Mouse (Mus musculus) heart, embryonic 14.5 days (tissue): ENCODE measurements around the gene Speer4f2. TPM values are rescaled to one million over a fixed set of nuclear protein-coding genes. Genes with fewer than 3 reads are reported as not detected.

Source experiments
- ATAC-seq: fragments of 200-750 bp; cut with Nextera tagmentation; 2 replicates; pipeline ENCODE4 v1.8.0; 2017; ENCODE audit warnings: low read depth, moderate TSS enrichment; ENCODE audit not compliant: insufficient number of reproducible peaks, insufficient read depth, low FRiP score
- H3K27ac ChIP-seq, 2 experiments: fragments of 200-500 bp in 1 of 2; fragments of 300-500 bp in 1 of 2; sonication (generic) in 1 of 2; replicated peaks in 1 of 2; 2 replicates each; pipeline ENCODE4 v1.5.1; 2012 to 2014; ENCODE audit warnings: low read depth in 2 of 2, low read length in 2 of 2, control low read depth in 1 of 2, mild to moderate bottlenecking in 1 of 2, mixed read lengths in 1 of 2; ENCODE audit not compliant: control insufficient read depth in 1 of 2, insufficient read depth in 1 of 2
- H3K27me3 ChIP-seq: fragments of 300-500 bp; sonication (generic); 2 replicates; pipeline ENCODE4 v1.6.1; 2014; ENCODE audit warnings: mild to moderate bottlenecking, low read length, control low read depth; ENCODE audit not compliant: control insufficient read depth, insufficient read depth
- H3K36me3 ChIP-seq: fragments of 300-500 bp; sonication (generic); 2 replicates; pipeline ENCODE4 v1.6.1; 2014; ENCODE audit warnings: mild to moderate bottlenecking, control low read depth, low read length, mixed read lengths; ENCODE audit not compliant: control insufficient read depth, insufficient read depth
- H3K4me1 ChIP-seq, 2 experiments: fragments of 200-500 bp in 1 of 2; fragments of 300-500 bp in 1 of 2; sonication (generic) in 1 of 2; 2 replicates each; pipeline ENCODE4 v1.6.1; 2012 to 2014; ENCODE audit warnings: low read length in 2 of 2, control low read depth in 1 of 2, mixed read lengths in 1 of 2; ENCODE audit not compliant: control insufficient read depth in 2 of 2, insufficient read depth in 2 of 2
- H3K4me2 ChIP-seq: fragments of 300-500 bp; sonication (generic); 2 replicates; pipeline ENCODE4 v1.6.1; 2014; ENCODE audit warnings: mild to moderate bottlenecking, low read length
- H3K4me3 ChIP-seq, 2 experiments: fragments of 200-500 bp in 1 of 2; fragments of 300-500 bp in 1 of 2; sonication (generic) in 1 of 2; 2 replicates each; pipeline ENCODE4 v1.5.1; 2012 to 2014; ENCODE audit warnings: low read length in 2 of 2, mild to moderate bottlenecking in 2 of 2, control low read depth in 1 of 2, low read depth in 1 of 2, moderate library complexity in 1 of 2; ENCODE audit not compliant: control insufficient read depth in 1 of 2, insufficient read depth in 1 of 2
- H3K9ac ChIP-seq: fragments of 300-500 bp; sonication (generic); 2 replicates; pipeline ENCODE4 v1.6.1; 2014; ENCODE audit warnings: mild to moderate bottlenecking, low read length
- H3K9me3 ChIP-seq: fragments of 300-500 bp; sonication (generic); 2 replicates; pipeline ENCODE4 v1.6.1; 2016; ENCODE audit warnings: low read length, control low read depth; ENCODE audit not compliant: control insufficient read depth
- WGBS: fragments of 180-500 bp; shearing (Covaris S2); extraction: QIAGEN DNeasy Blood & Tissue Kit; methylation state at CpG from one replicate; pipeline ENCODE4 v1.1.7; 2014; 5-methylcytosine and 5-hydroxymethylcytosine counted together
- polyA plus RNA-seq: library from polyadenylated mRNA; unstranded; fragments of >200 nt; fragmentation: Nextera tagmentation; extraction: Ambion mirVana; gene quantifications from 2 replicates; pipeline ENCODE4 v1.2.1, GENCODE M21; 2014

Gene Speer4f2
- polyA plus RNA-seq, 1 experiment from 2014 or later, result not detected

DNA sequence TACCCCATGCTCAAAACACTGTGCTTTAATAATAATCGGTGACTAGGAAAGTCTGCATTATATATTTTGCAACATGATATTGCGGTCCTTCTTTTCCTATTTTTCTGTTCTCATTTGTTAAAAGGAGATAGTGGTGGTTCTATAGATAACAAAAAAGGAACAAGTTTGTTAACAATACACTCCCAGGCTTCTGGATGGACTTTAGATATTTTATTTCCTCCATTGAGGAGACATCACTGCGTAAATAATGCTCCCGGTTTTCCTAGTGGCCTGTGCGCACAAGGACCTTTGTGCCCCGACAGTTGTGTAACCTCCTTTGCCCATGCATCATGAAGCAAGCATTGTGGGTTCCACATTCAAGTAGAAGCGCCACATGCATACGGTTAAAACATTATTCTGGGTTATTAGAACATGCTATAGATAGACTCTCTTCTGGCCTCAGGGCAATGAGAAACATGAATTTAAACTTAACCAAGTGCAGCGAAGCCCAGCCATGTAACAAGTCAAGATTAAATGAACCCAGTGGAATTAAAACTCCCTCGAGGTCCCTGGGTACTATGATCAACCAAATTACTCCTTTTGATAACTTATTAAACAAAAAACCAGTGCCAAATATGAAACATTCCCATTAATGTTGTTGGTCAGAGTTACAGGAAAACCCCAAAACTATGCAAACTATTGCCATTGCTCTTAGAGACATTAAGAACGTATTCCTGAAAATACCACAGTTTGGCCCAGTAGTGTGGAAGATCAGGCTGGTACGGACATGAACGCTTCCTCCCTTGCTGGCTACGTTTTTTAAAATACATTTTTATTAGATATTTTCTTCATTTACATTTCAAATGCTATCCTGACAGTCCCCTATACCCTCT, 28.5 kb downstream of the Speer4f2 start:
- H3K27me3 ChIP-seq, result no peaks in the 10 kb centered on the region
- no peak overlapping the region for H3K4me2 ChIP-seq
- no peak overlapping the region for H3K4me3 ChIP-seq
- H3K9me3 ChIP-seq, result no peaks in the 10 kb centered on the region
- H3K4me1 ChIP-seq, result no peaks in the 10 kb centered on the region
- 85% methylated on average over 14 of the region's 14 CpGs for WGBS
- no peak overlapping the region for H3K9ac ChIP-seq
- H3K36me3 ChIP-seq, result no peaks in the 10 kb centered on the region
- H3K27ac ChIP-seq, result no peak overlapping the region
- no peak for ATAC-seq

DNA sequence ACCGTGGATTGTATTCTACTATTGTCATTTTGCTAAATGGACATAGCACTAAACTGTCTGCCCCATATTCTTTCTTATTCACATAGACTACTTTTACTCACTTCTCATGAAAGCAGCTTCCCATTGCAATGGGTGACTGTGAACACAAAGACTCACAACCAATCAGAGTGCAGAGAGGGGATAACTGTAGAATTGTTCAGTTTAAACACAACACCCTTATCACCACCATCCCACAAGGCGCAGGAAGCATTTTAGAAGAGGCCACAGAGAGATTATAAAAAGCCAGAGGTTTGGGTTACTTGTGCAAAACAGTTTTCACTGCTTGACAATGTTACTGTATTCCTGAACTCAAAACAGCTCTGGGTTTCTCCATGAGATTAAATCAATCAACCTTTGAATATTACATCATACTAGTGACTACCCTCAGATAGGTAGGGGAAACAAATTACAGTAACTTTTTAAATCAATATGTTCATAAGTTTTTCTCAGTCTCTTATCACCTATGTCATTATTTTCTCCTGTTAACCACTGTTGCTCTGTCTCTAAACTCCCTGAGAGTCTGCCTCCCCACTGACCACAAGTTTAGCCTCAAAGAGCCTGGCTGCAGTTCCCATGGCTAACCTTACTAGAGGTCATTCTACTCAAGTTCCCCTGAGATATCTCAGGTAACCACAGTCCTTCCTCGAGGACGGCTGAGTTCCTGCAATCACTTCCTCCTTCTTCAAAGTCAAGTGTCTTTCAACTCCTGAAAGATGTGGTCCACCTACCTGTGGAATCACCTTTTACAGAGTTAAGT, 29.5 kb downstream of the Speer4f2 start:
- no peak overlapping the region for H3K9ac ChIP-seq
- no peak overlapping the region for H3K4me3 ChIP-seq
- no peaks in the 10 kb centered on the region for H3K27me3 ChIP-seq
- no peaks in the 10 kb centered on the region for H3K9me3 ChIP-seq
- H3K4me2 ChIP-seq, result no peak overlapping the region
- no peaks in the 10 kb centered on the region for H3K36me3 ChIP-seq
- no peak overlapping the region for H3K27ac ChIP-seq
- 59% methylated on average over 4 of the region's 4 CpGs for WGBS
- H3K4me1 ChIP-seq, result no peaks in the 10 kb centered on the region
- no peak for ATAC-seq

DNA sequence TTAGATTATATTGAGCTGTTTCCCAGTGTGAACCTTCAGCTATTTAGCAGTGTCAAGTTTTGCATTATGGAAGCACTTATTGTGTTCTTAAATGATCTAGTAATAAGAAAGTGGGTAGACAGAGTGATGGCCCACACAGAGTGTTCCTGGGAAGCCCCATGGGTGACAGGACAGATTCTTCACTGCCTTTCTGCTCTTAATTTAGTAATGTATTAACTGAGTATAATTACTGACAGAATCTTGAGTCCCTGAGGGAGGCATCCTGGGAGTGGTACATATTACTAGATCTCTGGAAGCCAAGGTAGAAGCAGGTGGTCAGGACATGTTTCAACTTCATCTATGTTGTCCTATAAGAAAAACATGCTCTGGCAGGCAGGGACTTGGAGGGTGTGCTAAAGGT, 30.6 kb downstream of the Speer4f2 start:
- Histone ChIP-seq H3K27ac (no peak overlapping the region), H3K4me1 (no peaks in the 10 kb centered on the region), H3K27me3 (no peaks in the 10 kb centered on the region), H3K36me3 (no peaks in the 10 kb centered on the region), H3K4me3 (no peak overlapping the region), H3K9ac (no peak overlapping the region), H3K4me2 (no peak overlapping the region), H3K9me3 (no peaks in the 10 kb centered on the region)
- ATAC-seq, result no peak

GRCm38 (mm10) chr5:17408924-17409660, 36.1 kb downstream of the Speer4f2 start:
- Histone ChIP-seq H3K9ac (no peak overlapping the region), H3K4me3 (no peak overlapping the region), H3K27ac (no peak overlapping the region), H3K9me3 (0 out of 2 replicates have a peak, but pooled peaks cover 4% of the 10 kb centered on the region), H3K4me1 (no peaks in the 10 kb centered on the region), H3K36me3 (no peaks in the 10 kb centered on the region), H3K4me2 (no peak overlapping the region), H3K27me3 (no peaks in the 10 kb centered on the region)
- WGBS, result 47% methylated on average over 4 of the region's 4 CpGs
- ATAC-seq, result no peak

DNA sequence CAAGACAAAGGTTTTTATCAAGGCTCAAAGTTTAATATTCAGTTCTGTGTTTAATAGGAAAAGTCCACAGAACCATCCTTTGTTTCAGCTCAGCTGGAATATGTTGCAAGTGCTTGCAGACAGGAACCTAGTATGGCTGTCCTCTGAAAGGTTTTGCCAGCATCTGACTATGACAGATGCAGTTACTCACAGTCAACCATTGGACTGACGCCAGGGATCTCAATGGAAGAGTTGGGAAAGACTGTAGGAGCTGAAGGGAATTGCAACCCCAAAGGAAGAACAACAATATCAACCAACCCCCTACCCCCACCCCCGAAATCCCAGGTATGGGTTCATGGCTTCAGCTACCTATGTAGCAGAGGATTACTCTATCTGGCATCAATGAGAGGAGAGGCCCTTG, 44.2 kb downstream of the Speer4f2 start:
- Histone ChIP-seq H3K4me2 (no peak overlapping the region), H3K27me3 (no peaks in the 10 kb centered on the region), H3K4me1 (no peaks in the 10 kb centered on the region), H3K9ac (no peak overlapping the region), H3K36me3 (no peaks in the 10 kb centered on the region), H3K27ac (no peak overlapping the region), H3K9me3 (no peaks in the 10 kb centered on the region), H3K4me3 (no peak overlapping the region)
- ATAC-seq, result no peak
- WGBS, result 78% methylated on average over 2 of the region's 2 CpGs

- Histone ChIP-seq H3K9ac (no peak overlapping the region), H3K27me3 (no peaks in the 10 kb centered on the region), H3K4me2 (no peak overlapping the region), H3K4me3 (no peak overlapping the region), H3K9me3 (no peaks in the 10 kb centered on the region), H3K4me1 (no peaks in the 10 kb centered on the region), H3K36me3 (no peaks in the 10 kb centered on the region), H3K27ac (no peak overlapping the region)
- ATAC-seq, result no peak
- 78% methylated on average over 1 of the region's 1 CpGs for WGBS
Observed at GRCm38 (mm10) chr5:17419215-17419820, 46.3 kb downstream of the Speer4f2 start.

DNA sequence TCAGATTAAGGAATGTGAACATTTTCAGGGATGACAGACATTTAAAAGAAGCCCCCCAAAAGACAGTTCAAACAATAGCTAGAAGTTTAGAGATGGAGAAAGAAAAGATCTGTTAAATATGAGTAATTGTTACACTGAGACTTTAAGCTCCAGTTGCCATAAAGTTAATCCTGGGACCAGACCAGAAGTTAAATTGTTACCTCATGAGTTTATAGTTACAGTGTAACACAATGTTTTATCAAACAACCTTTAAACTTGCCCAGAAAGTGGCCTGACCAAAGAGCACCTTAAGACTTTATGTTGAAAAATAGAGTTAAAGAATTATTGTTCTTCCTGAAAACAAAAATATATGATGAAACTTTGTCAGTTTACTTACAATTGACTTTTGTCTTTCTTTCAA, 46.9 kb downstream of the Speer4f2 start:
- ATAC-seq, result no peak
- Histone ChIP-seq H3K4me1 (no peaks in the 10 kb centered on the region), H3K27ac (no peak overlapping the region), H3K4me3 (no peak overlapping the region), H3K36me3 (no peaks in the 10 kb centered on the region), H3K9me3 (no peaks in the 10 kb centered on the region), H3K9ac (no peak overlapping the region), H3K27me3 (no peaks in the 10 kb centered on the region), H3K4me2 (no peak overlapping the region)
